Mouse (Mus musculus): ENCODE results near the gene Tpbpb. TPM values are rescaled to one million over a fixed set of nuclear protein-coding genes. Genes with fewer than 3 reads are reported as not detected.

The Tpbpb gene
- polyA plus RNA-seq, 1 experiment = not detected

GRCm38 (mm10) chr13:60892301-60892700 lies 12.4 kb downstream of the Tpbpb start:
- Histone ChIP-seq H3K27me3 (replicated peaks; ENCODE audit: control insufficient read depth, insufficient read depth, low read length) (no peaks in the 10 kb centered on the region), H3K4me1 (ENCODE audit: control insufficient read depth, insufficient read depth, low read length) (no peaks in the 10 kb centered on the region), H3K27ac (ENCODE audit: insufficient read depth, low read depth, low read length) (no peak overlapping the region), H3K4me3 (ENCODE audit: insufficient read depth, low read depth, low read length) (no peak overlapping the region), H3K36me3 (ENCODE audit: control insufficient read depth, insufficient read depth, low read length) (no peaks in the 10 kb centered on the region)
- 75% methylated on average over 1 of the region's 1 CpGs for WGBS
- DNase-seq = no peak
- TF ChIP-seq POLR2A (IDR thresholded peaks at IDR 0.05; ENCODE audit: low read depth, low read length) = no peak
- no peak for TF ChIP-seq CTCF (conservative IDR thresholded peaks at IDR 0.05; ENCODE audit: insufficient read depth, insufficient read length, low read depth, low read length)

- no peak for TF ChIP-seq POLR2A (IDR thresholded peaks at IDR 0.05; ENCODE audit: low read depth, low read length)
- no peak for TF ChIP-seq CTCF (conservative IDR thresholded peaks at IDR 0.05; ENCODE audit: insufficient read depth, insufficient read length, low read depth, low read length)
- no peak for DNase-seq
- H3K4me1 ChIP-seq (ENCODE audit: control insufficient read depth, insufficient read depth, low read length) = no peaks in the 10 kb centered on the region
- WGBS = 55% methylated on average over 1 of the region's 1 CpGs
- H3K27ac ChIP-seq (ENCODE audit: insufficient read depth, low read depth, low read length) = no peak within 1 kb of the TSS
- no peaks in the 10 kb centered on the region for H3K27me3 ChIP-seq (replicated peaks; ENCODE audit: control insufficient read depth, insufficient read depth, low read length)
- H3K4me3 ChIP-seq (ENCODE audit: insufficient read depth, low read depth, low read length) = no peak within 1 kb of the TSS
- no peaks in the 10 kb centered on the region for H3K36me3 ChIP-seq (ENCODE audit: control insufficient read depth, insufficient read depth, low read length)
These were observed 40.4 kb downstream of the Tpbpb start, which contains the start of gene 4930486L24Rik for GRCm38 (mm10) chr13:60864281-60864680. Gene 4930486L24Rik, minus strand, starts transcription at chr13:60864475.

Other genes starting within 250 kb of the Tpbpb start
- not detected in 2 replicates for gene BC051665, start 118.5 kb downstream of the Tpbpb start, polyA plus RNA-seq (2012; rRNA removed)
- gene Ctsll3, start 102.0 kb downstream of the Tpbpb start, polyA plus RNA-seq (2012; rRNA removed) = not detected in 2 replicates
- 0.52 TPM in 1 of 2 replicates, not detected in the other for gene 4930486L24Rik, start 40.4 kb downstream of the Tpbpb start, polyA plus RNA-seq (2012; rRNA removed)
- gene Gm49392, start 8.0 kb downstream of the Tpbpb start, polyA plus RNA-seq (2012; rRNA removed) = 0.23 TPM in 1 of 2 replicates, not detected in the other
- 0.34 and 1.7 TPM in 2 replicates for gene Ctla2b, start 7.4 kb downstream of the Tpbpb start, polyA plus RNA-seq (2012; rRNA removed)
- not detected in 2 replicates for gene Gm49393, start 30.7 kb upstream of the Tpbpb start, polyA plus RNA-seq (2012; rRNA removed)
- gene Gm49391, start 31.7 kb upstream of the Tpbpb start, polyA plus RNA-seq (2012; rRNA removed) = 1.4 and 2.1 TPM in 2 replicates
- gene Ctla2a, start 31.7 kb upstream of the Tpbpb start, polyA plus RNA-seq (2012; rRNA removed) = 8.2 and 12.4 TPM in 2 replicates
- not detected in 2 replicates for gene Tpbpa, start 37.1 kb upstream of the Tpbpb start, polyA plus RNA-seq (2012; rRNA removed)
- gene Ctsj, start 101.1 kb upstream of the Tpbpb start, polyA plus RNA-seq (2012; rRNA removed) = not detected in 2 replicates
- gene Ctsq, start 135.8 kb upstream of the Tpbpb start, polyA plus RNA-seq (2012; rRNA removed) = not detected in 2 replicates

Measured in kidney, adult 2 months (tissue).